Comparison of ENCODE assay signal across 9 mouse cellular contexts in the genomic region with DNA sequence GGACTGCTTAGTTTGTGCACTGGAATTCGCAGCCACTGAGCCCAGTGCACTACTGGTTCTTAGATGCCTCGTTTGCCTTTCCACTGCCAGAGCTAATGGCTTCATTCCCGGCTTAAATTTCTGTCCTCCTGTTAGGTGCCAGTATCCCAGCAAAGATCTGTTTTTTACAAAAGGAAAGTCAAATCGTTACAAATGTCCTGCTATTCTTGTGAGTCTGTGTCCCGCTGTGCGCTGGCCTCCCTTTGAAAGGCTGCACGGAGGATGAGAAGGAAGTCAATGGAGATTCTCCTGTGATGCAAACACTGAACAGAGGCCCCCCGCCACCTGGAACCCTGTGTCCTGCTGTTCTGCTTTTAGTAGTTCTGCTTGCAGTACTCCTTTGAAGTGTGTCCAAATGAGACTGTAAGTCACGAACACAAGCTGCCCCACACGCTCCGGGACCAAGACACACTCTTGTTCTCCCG.
DNase-seq lines count a peak whose midpoint lies in the region; ATAC-seq lines count a peak whose summit lies in the region.
"Had no signal": no experiment of that assay in that cellular context is flagged by ENCODE, and none has a peak within 500 bp of the region (broad histone marks: within the 10 kb centered on the region; RNA-seq: fewer than 3 reads in every experiment).

No protein-coding gene starts in this region.

- H3K27ac ChIP-seq in lung, embryonic 15.5 days: no peak overlapping the region
- no peak overlapping the region for H3K27ac ChIP-seq in heart, embryonic 14.5 days (replicated peaks in 1 of 2; ENCODE audit: control insufficient read depth in 1 of 2, insufficient read depth in 1 of 2, low read depth in 2 of 2, low read length in 2 of 2)
- 0 out of 2 replicates have a peak overlapping the region, but pooled peaks have one; percentile 28 for H3K27ac ChIP-seq in midbrain, embryonic 10.5 days (replicated peaks)
- H3K27ac ChIP-seq: liver, embryonic 13.5 days had no signal

- no peak overlapping the region for H3K9ac ChIP-seq in lung, embryonic 15.5 days
- H3K9ac ChIP-seq in heart, embryonic 14.5 days (ENCODE audit: low read length): no peak overlapping the region
- H3K9ac ChIP-seq: liver, embryonic 13.5 days had no signal

- H3K9me3 ChIP-seq in lung, embryonic 15.5 days: no peaks in the 10 kb centered on the region
- H3K9me3 ChIP-seq in heart, embryonic 14.5 days (ENCODE audit: control insufficient read depth, low read length): no peaks in the 10 kb centered on the region
- no peaks in the 10 kb centered on the region for H3K9me3 ChIP-seq in midbrain, embryonic 10.5 days (replicated peaks)
- H3K9me3 ChIP-seq: liver, embryonic 13.5 days had no signal

- H3K36me3 ChIP-seq in lung, embryonic 15.5 days: no peaks in the 10 kb centered on the region
- no peaks in the 10 kb centered on the region for H3K36me3 ChIP-seq in heart, embryonic 14.5 days (ENCODE audit: control insufficient read depth, insufficient read depth, low read length)
- H3K36me3 ChIP-seq in midbrain, embryonic 10.5 days: no peaks in the 10 kb centered on the region
- H3K36me3 ChIP-seq: liver, embryonic 13.5 days had no signal

- no peak for DNase-seq in lung, postnatal 25 days (ENCODE audit: low spot score)
- peak; percentile 71 for DNase-seq in embryo, embryonic 10 days (ENCODE audit: low spot score)
- peak; percentile 70 for DNase-seq in midbrain, embryonic 10.5 days (ENCODE audit: low spot score)
- DNase-seq in spleen, adult 18-20 months: no peak
- no peak for DNase-seq in right cerebral cortex, postnatal 4 days
- DNase-seq: liver, embryonic 13.5 days had no signal

- H3K4me1 ChIP-seq in lung, embryonic 15.5 days: peaks cover 10% of the 10 kb centered on the region
- no peaks in the 10 kb centered on the region for H3K4me1 ChIP-seq in heart, embryonic 14.5 days (ENCODE audit: control insufficient read depth in 2 of 2, insufficient read depth in 2 of 2, low read length in 2 of 2)
- peaks cover 15% of the 10 kb centered on the region for H3K4me1 ChIP-seq in midbrain, embryonic 10.5 days
- H3K4me1 ChIP-seq: liver, embryonic 13.5 days had no signal

- H3K4me3 ChIP-seq in lung, embryonic 15.5 days: peak overlapping the region; percentile 14; the same call in 1 of the 2 replicates
- H3K4me3 ChIP-seq in heart, embryonic 14.5 days (ENCODE audit: control insufficient read depth in 1 of 2, insufficient read depth in 1 of 2, low read depth in 1 of 2, low read length in 2 of 2): peak overlapping the region; percentile 2 to 3; a peak in 3 of 4 replicates
- H3K4me3 ChIP-seq in midbrain, embryonic 10.5 days: peak overlapping the region; percentile 37
- H3K4me3 ChIP-seq: liver, embryonic 13.5 days had no signal

- WGBS in lung, embryonic 15.5 days: 11% methylated on average over 12 of the region's 12 CpGs
- 5% methylated on average over 12 of the region's 12 CpGs for WGBS in heart, embryonic 14.5 days
- under 1% methylated on average over 12 of the region's 12 CpGs for WGBS in midbrain, embryonic 10.5 days

- ATAC-seq in lung, embryonic 15.5 days (ENCODE audit: borderline replicate concordance, extremely low read depth, low FRiP score, low TSS enrichment): no peak
- ATAC-seq in heart, embryonic 14.5 days (ENCODE audit: insufficient number of reproducible peaks, insufficient read depth, low FRiP score, low read depth): no peak
- no peak for ATAC-seq in megakaryocyte, adult 5-6 weeks (ENCODE audit: poor library complexity, severe bottlenecking)

- no peaks in the 10 kb centered on the region for H3K27me3 ChIP-seq in lung, embryonic 15.5 days
- no peaks in the 10 kb centered on the region for H3K27me3 ChIP-seq in heart, embryonic 14.5 days (ENCODE audit: control insufficient read depth, insufficient read depth, low read length)
- peaks cover 100% of the 10 kb centered on the region for H3K27me3 ChIP-seq in midbrain, embryonic 10.5 days (ENCODE audit: low read depth, poor library complexity, severe bottlenecking)
- H3K27me3 ChIP-seq: liver, embryonic 13.5 days had no signal

- peak overlapping the region; percentile 48 for H3K4me2 ChIP-seq in lung, embryonic 15.5 days
- peak overlapping the region; percentile 51 for H3K4me2 ChIP-seq in heart, embryonic 14.5 days (ENCODE audit: low read length)
- H3K4me2 ChIP-seq: liver, embryonic 13.5 days had no signal

Comparison
In these comparisons a context has a peak if more than half of its experiments do, and no peak if none do; other contexts are left out.
1. DNase-seq: peak in embryo, embryonic 10 days (single experiment) and midbrain, embryonic 10.5 days (single experiment); none in lung, postnatal 25 days (single experiment), spleen, adult 18-20 months (0 of 2) and right cerebral cortex, postnatal 4 days (single experiment).
2. Peak in every context shown above with its lines, with median percentiles within 50 percentile points of each other: H3K4me3 ChIP-seq.